Mouse (Mus musculus): ENCODE measurements around the gene Prdm13. TPM values are rescaled to one million over a fixed set of nuclear protein-coding genes. Genes with fewer than 3 reads are reported as not detected.

Gene Prdm13
- polyA plus RNA-seq, 1 experiment from 2014 or later = not detected

DNA sequence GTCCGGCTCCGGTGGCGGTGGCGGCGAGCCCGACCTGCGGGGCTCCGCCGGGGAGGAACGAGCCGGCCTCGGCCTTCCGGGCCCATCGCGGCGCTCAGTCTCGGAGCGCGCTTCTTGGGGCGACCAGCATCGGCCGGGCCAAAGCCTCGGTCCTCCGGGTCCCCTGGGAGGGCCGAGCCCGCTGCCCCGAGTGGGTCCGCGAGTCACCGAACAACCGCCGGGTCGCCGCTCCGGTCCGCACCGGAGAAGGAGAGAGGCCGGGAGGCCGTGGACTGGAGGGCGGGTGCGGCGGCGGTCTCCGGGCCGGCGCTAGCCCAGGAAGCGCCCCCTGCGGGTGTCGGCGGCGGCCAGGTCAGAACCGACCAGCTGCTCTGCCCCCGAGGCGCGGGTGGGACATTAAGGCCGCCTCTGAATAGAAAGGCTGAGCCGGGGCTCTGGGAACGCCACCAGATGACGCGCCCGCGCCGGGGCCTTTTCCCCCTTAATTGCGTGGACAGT, 3.0 kb upstream of the Prdm13 start:
- WGBS = 1% methylated on average over 36 of the region's 64 CpGs

DNA sequence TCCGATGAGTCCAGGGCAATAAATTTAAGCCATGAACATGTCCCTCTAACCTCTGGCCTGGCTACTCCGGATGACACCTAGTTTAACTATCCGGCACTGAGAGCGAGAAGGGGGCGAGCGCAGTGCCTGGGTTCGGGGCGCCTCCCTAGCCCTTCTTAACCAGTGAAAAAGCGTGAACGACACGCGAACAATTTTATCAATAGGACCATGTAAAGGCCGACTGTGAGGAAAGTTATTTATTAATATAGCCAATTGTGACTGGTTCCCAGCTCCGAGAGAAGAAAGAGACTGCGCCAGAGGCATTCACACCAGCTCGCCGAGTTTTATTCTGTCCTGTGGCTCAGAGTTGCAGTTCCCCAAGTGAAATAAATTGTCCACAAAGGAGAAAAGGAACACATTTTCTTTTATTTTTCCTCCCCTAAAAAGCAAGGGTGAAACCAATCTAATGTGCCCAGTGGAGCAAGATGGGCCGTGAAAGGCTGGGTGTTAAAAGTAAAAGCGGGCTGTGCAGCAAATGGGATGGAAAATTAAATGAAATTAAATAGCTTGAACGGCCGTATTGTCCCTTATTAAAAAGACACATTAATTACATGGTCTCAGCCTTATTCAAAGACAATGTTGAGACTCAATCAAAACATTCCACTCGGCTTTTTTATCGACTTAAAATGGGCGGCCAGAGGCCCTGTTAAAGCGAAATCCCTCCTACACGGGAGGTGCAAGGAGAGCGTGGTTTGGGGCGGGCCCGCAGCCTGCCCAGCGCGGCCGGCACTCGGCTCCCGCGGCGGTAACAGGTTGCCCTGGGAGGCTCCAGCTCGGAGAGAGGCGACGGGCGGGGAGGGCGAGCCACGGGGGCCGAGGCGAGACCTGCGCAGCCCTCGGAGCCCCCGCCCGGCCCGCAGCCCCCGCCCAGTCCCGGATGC, 2.3 kb upstream of the Prdm13 start:
- peak; percentile 71 for ATAC-seq (ENCODE audit: low read depth)
- Histone ChIP-seq H3K9me3 (ENCODE audit: control insufficient read depth, low read length) (no peaks in the 10 kb centered on the region), H3K4me3 (ENCODE audit: low read length) (peak overlapping the region; percentile 55), H3K27ac (ENCODE audit: low read length) (no peak overlapping the region), H3K27me3 (ENCODE audit: control insufficient read depth, insufficient read depth, low read depth, low read length) (peaks cover 92% of the 10 kb centered on the region), H3K4me1 (replicated peaks; ENCODE audit: control insufficient read depth, insufficient read depth, low read length) (peaks cover 8% of the 10 kb centered on the region), H3K9ac (ENCODE audit: low read length) (peak overlapping the region; percentile 35; the same call in 1 of the 2 replicates), H3K36me3 (ENCODE audit: control insufficient read depth, insufficient read depth, low read length) (no peaks in the 10 kb centered on the region), H3K4me2 (ENCODE audit: low read depth, low read length) (peak overlapping the region; percentile 95)
- 2% methylated on average over 49 of the region's 51 CpGs for WGBS

More for the DNA sequence above, 3.0 kb upstream of the Prdm13 start:
- Histone ChIP-seq H3K9ac (ENCODE audit: low read length) (peak overlapping the region; percentile 35), H3K4me1 (replicated peaks; ENCODE audit: control insufficient read depth, insufficient read depth, low read length) (peaks cover 8% of the 10 kb centered on the region), H3K27ac (ENCODE audit: low read length) (no peak overlapping the region), H3K36me3 (ENCODE audit: control insufficient read depth, insufficient read depth, low read length) (no peaks in the 10 kb centered on the region), H3K9me3 (ENCODE audit: control insufficient read depth, low read length) (no peaks in the 10 kb centered on the region), H3K27me3 (ENCODE audit: control insufficient read depth, insufficient read depth, low read depth, low read length) (peaks cover 88% of the 10 kb centered on the region), H3K4me3 (ENCODE audit: low read length) (peak overlapping the region; percentile 55), H3K4me2 (ENCODE audit: low read depth, low read length) (peak overlapping the region; percentile 95)
- ATAC-seq (ENCODE audit: low read depth) = peak; percentile 57

DNA sequence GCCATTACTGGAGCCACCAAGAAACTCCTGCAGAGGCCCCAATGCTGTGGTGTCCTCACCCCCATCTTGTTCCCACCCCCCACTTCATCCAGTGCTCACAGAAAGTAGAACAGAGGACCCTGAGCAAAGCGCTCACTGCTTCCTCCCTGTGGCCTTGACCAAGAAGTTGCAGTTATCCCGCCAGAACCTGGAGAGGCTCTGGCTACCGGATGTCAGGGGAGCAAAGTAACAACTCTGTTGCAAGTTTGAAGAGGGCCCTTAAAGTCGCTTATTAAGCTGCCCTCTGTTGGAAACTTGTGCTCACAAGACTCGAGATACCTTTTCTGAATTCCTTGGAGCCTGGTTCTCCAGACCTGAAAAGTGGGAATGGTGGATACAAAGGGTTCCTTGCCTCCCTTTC, 1.2 kb upstream of the Prdm13 start:
- Histone ChIP-seq H3K36me3 (ENCODE audit: control insufficient read depth, insufficient read depth, low read length) (no peaks in the 10 kb centered on the region), H3K4me2 (ENCODE audit: low read depth, low read length) (no peak overlapping the region), H3K27me3 (ENCODE audit: control insufficient read depth, insufficient read depth, low read depth, low read length) (peaks cover 93% of the 10 kb centered on the region)

DNA sequence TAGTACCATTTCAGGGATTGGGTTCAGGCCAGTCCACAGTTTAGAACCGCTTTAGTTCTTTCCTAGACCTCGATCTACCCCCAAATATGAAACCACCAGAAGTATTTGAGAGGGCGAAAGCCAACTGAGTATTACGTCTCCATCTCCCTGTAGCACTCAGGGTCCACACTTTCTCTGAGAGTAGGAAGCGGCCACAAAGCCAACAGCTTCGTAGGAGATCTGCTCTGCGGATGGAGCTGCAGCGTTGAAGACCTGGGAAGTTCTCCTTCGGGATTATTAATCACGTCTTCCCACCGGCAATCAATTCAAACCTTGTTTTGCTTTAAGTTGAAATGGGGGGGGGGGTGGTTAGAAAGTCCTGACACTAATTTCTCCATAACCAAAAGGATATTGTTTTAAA, 653 bp upstream of the Prdm13 start:
- Histone ChIP-seq H3K4me2 (ENCODE audit: low read depth, low read length) (no peak overlapping the region), H3K9me3 (ENCODE audit: control insufficient read depth, low read length) (no peaks in the 10 kb centered on the region), H3K4me3 (ENCODE audit: low read length) (no peak overlapping the region), H3K9ac (ENCODE audit: low read length) (no peak overlapping the region), H3K27ac (ENCODE audit: low read length) (no peak overlapping the region), H3K4me1 (replicated peaks; ENCODE audit: control insufficient read depth, insufficient read depth, low read length) (peaks cover 8% of the 10 kb centered on the region), H3K36me3 (ENCODE audit: control insufficient read depth, insufficient read depth, low read length) (no peaks in the 10 kb centered on the region), H3K27me3 (ENCODE audit: control insufficient read depth, insufficient read depth, low read depth, low read length) (peaks cover 95% of the 10 kb centered on the region)
- ATAC-seq (ENCODE audit: low read depth) = no peak
- 2% methylated on average over 11 of the region's 11 CpGs for WGBS

More for the DNA sequence above, 1.2 kb upstream of the Prdm13 start:
- no peak for ATAC-seq (ENCODE audit: low read depth)
- no peak overlapping the region for H3K27ac ChIP-seq (ENCODE audit: low read length)
- no peak overlapping the region for H3K9ac ChIP-seq (ENCODE audit: low read length)
- no peak overlapping the region for H3K4me3 ChIP-seq (ENCODE audit: low read length)
- H3K9me3 ChIP-seq (ENCODE audit: control insufficient read depth, low read length) = no peaks in the 10 kb centered on the region
- 0% methylated on average over 5 of the region's 5 CpGs for WGBS
- peaks cover 8% of the 10 kb centered on the region for H3K4me1 ChIP-seq (replicated peaks; ENCODE audit: control insufficient read depth, insufficient read depth, low read length)

DNA sequence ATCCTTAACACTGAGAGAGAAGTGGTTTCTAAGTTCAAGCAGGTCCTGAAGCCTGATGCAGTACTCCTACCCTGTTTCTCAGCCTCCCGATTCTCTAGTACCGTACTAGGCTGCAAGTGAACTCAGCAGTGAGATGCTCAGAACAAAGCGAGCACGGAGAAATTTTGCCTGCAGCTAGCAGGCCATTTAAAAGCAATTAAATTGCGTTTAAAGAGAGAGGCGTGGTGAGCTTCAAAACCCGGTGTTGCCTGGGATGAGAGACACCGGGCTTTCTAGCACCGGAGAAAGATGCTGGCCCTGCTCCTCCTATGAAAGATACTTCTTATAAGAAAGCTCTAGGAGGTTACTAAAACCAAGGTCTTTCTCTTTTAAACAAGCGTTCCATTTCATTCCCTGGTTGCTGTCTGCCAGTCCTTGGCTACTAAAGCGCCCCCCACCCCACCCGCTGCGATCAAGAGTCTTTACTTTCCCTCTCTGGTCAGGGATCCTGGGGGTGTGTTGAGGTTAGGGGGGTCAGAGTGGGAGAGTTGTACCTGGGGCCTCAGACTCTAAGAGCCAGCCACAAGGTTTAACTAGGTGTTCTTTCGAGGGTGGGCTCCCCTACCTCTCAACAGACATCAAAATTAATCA, 1.3 kb downstream of the Prdm13 start:
- no peak overlapping the region for H3K4me2 ChIP-seq (ENCODE audit: low read depth, low read length)
- peaks cover 8% of the 10 kb centered on the region for H3K4me1 ChIP-seq (replicated peaks; ENCODE audit: control insufficient read depth, insufficient read depth, low read length)
- no peaks in the 10 kb centered on the region for H3K36me3 ChIP-seq (ENCODE audit: control insufficient read depth, insufficient read depth, low read length)
- no peak overlapping the region for H3K27ac ChIP-seq (ENCODE audit: low read length)
- H3K9ac ChIP-seq (ENCODE audit: low read length) = no peak overlapping the region
- peaks cover 97% of the 10 kb centered on the region for H3K27me3 ChIP-seq (ENCODE audit: control insufficient read depth, insufficient read depth, low read depth, low read length)
- no peak overlapping the region for H3K4me3 ChIP-seq (ENCODE audit: low read length)
- 5% methylated on average over 14 of the region's 14 CpGs for WGBS
- no peak for ATAC-seq (ENCODE audit: low read depth)
- H3K9me3 ChIP-seq (ENCODE audit: control insufficient read depth, low read length) = no peaks in the 10 kb centered on the region

DNA sequence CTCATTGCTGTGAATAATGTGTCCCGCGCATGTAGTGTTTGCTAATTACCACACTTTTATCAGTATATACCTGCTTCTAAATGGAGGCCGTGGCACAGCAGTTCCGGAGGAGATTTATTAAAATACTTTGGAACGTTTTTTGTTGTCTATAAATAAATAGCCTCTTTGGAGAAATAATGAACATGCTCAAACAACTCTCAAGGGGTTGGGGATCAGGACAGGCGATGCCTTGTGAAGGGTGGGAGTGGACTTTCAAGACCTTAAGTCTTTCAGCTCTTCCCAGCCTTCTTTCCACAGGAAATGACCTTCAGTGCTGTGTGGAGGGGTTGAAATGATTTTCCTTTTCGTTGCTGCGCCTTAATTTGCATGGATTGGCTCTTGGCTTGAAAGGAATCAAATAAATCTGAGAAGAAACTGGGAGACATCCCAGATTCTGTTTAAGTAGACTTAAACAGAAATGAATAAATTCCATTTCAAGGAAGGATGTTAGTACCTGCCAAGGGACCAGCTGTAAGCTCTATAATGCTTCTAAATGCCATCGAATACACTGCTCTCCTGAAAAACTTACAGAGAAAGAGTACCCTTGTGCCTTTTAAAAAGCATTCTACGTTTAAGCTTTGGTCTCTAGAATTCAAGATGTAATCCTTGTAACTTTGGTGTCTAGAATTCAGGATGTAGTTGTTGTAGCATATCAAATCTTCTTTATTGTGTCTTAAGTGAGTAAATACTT, 3.2 kb downstream of the Prdm13 start:
- Histone ChIP-seq H3K27me3 (ENCODE audit: control insufficient read depth, insufficient read depth, low read depth, low read length) (peaks cover 98% of the 10 kb centered on the region), H3K36me3 (ENCODE audit: control insufficient read depth, insufficient read depth, low read length) (no peaks in the 10 kb centered on the region), H3K4me1 (replicated peaks; ENCODE audit: control insufficient read depth, insufficient read depth, low read length) (peaks cover 14% of the 10 kb centered on the region), H3K4me3 (ENCODE audit: low read length) (no peak overlapping the region), H3K9me3 (ENCODE audit: control insufficient read depth, low read length) (no peaks in the 10 kb centered on the region), H3K9ac (ENCODE audit: low read length) (no peak overlapping the region), H3K4me2 (ENCODE audit: low read depth, low read length) (no peak overlapping the region), H3K27ac (ENCODE audit: low read length) (no peak overlapping the region)
- ATAC-seq (ENCODE audit: low read depth) = no peak
- WGBS = 14% methylated on average over 10 of the region's 10 CpGs

DNA sequence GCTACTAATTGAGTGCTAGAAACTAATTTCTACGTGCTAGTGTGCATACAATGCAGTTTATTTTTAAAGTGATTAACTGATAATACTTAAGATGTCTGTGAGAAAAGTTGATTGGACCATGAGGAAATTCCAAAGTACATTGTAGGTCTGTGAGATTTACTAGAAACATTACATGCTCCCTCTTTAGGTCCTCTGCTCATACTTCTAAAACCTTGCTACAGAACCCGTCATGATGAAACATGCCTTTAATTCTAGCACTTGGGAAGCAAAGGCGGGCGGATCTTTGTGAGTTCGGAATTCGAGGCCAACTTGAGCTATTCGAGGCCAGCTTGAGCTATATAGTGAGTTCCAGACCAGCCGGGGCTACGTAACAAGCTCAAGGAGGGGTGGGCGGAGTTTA, 4.8 kb downstream of the Prdm13 start:
- H3K4me1 ChIP-seq (replicated peaks; ENCODE audit: control insufficient read depth, insufficient read depth, low read length) = peaks cover 14% of the 10 kb centered on the region
- H3K27ac ChIP-seq (ENCODE audit: low read length) = no peak overlapping the region
- no peak overlapping the region for H3K4me2 ChIP-seq (ENCODE audit: low read depth, low read length)
- H3K36me3 ChIP-seq (ENCODE audit: control insufficient read depth, insufficient read depth, low read length) = no peaks in the 10 kb centered on the region
- 4% methylated on average over 10 of the region's 10 CpGs for WGBS
- ATAC-seq (ENCODE audit: low read depth) = no peak
- H3K9me3 ChIP-seq (ENCODE audit: control insufficient read depth, low read length) = no peaks in the 10 kb centered on the region
- H3K27me3 ChIP-seq (ENCODE audit: control insufficient read depth, insufficient read depth, low read depth, low read length) = peaks cover 95% of the 10 kb centered on the region
- no peak overlapping the region for H3K4me3 ChIP-seq (ENCODE audit: low read length)
- H3K9ac ChIP-seq (ENCODE audit: low read length) = no peak overlapping the region

DNA sequence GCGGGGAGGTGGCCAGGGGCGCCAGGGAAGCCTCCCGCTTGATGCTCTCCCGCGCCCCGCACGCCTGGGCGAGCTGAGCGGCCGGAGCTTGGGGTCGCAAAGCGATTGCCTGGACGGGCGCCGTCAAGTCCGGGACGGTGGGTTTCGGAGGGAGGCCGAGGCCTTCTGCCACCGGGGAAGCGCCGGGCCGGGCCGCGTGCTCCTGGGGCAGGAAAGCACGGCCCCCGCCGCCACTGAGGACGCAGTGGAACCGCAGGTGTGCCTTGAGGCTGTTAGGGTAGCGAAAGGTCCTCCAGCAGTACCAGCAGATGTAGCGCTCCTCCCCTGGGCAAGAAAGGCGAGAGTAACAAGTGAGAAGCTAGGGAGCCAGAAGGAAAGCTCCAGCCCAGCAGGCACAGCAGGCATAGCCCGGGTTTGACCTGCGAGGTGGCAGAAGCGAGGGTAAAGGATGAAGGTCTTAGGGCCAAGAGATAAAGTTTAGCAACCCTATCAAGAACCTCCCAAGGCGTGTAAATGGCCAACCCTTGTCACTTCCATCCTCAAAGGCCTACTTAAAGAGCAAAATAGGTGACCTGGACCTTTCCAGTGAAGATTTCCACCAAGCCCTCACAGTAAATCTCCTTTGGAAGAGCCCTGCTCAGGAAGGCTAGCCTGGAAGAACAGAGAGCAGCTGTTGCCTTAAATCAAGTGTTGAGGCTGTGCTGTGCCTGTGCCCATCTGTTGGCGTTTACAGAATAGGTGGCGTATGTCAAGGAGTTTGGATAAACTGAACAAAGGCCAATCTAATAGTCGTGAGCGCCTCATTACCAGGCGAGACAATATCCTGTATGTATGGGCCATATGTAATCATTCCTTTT, 5.9 kb downstream of the Prdm13 start:
- no peak overlapping the region for H3K27ac ChIP-seq (ENCODE audit: low read length)
- peak overlapping the region; percentile 69 for H3K4me2 ChIP-seq (ENCODE audit: low read depth, low read length)
- peaks cover 92% of the 10 kb centered on the region for H3K27me3 ChIP-seq (ENCODE audit: control insufficient read depth, insufficient read depth, low read depth, low read length)
- no peaks in the 10 kb centered on the region for H3K9me3 ChIP-seq (ENCODE audit: control insufficient read depth, low read length)
- no peak overlapping the region for H3K9ac ChIP-seq (ENCODE audit: low read length)
- no peaks in the 10 kb centered on the region for H3K36me3 ChIP-seq (ENCODE audit: control insufficient read depth, insufficient read depth, low read length)
- peaks cover 14% of the 10 kb centered on the region for H3K4me1 ChIP-seq (replicated peaks; ENCODE audit: control insufficient read depth, insufficient read depth, low read length)
- WGBS = 2% methylated on average over 42 of the region's 42 CpGs
- ATAC-seq (ENCODE audit: low read depth) = 0 out of 2 replicates have a peak, but pooled peaks have one; percentile 3
- peak overlapping the region; percentile 50 for H3K4me3 ChIP-seq (ENCODE audit: low read length)
